Mouse (Mus musculus) adrenal gland, postnatal 0 days (tissue): ENCODE data around the gene Emb. TPM values are rescaled to one million over a fixed set of nuclear protein-coding genes. Genes with fewer than 3 reads are reported as not detected.

Source experiments
- polyA plus RNA-seq: library from polyadenylated mRNA; unstranded; fragments of >200 nt; fragmentation: Nextera tagmentation; extraction: Ambion mirVana; gene quantifications from 2 replicates; pipeline ENCODE4 v1.2.1, GENCODE M21; 2015

The Emb gene
- 31.9 and 83.3 TPM in 2 replicates for polyA plus RNA-seq

DNA sequence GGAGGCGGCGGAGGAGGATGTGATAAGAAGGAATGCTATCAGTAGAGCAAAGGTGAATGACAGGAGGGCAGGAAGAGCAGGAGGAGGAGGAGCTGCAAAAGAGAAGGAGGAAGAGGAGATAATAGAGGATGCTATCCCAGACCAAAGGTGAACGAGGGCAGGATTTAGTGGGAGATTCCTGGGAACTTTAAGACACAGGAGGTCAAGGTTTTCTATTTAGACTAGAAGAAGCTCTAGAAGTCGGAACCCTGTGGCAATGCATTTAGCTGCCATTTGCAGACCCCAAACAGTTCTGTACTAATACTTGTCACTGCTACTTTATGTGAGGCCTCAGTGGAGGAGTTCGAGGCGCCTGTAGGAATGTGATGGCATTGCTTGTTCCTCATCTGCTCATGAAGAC is at the start of gene Emb:
Gene Emb (plus strand): TSS at position 301 of the 400 bp plus-strand sequence.

DNA sequence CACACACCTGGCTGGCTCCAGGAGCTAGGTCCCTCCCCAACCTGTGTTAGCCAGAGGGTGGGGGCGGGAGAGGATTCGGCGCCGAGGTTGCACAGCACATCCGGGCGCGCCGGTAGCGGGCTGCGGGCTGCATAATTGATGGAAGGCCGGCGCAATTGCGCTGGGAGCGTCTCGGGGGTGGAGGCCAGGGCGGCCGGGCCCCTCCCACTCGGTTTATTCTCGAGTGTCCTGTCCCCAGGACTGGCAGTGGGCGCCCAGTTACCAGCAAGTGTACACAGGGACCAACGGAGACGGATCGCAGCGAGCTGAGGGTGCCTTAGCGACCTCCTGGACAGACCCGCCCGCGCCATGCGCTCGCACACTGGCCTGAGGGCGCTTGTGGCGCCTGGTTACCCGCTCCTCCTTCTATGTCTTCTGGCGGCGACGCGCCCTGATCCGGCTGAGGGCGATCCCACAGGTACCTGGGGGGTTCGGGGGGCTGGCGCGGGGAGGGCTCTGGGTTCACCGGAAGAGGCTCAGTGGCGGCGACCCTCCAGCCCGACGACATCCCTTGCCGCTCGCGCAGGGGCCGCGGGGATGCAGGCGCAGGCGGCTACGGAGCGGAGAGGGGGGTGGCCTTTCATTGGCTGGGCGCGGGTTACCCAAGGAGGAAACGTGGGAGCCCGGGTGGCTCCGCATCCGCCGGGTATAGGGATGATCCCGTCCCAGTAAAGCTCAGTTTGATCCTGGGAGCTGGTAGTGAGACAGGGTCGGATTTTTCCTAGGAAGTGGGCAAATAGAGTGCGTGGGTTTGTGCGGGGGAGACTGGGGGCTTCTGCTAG is 12.4 kb downstream of the Emb start, which contains the start of gene Gm17509:
Gene Gm17509 (minus strand): TSS at position 575 of the 821 bp plus-strand sequence.

Other genes starting within 250 kb of the Emb start
- gene Parp8, start 183.0 kb upstream of the Emb start, polyA plus RNA-seq = 8.1 and 12.3 TPM in 2 replicates
- gene Gm17509, start 12.5 kb downstream of the Emb start, polyA plus RNA-seq = 0.08 and 0.14 TPM in 2 replicates